Mouse (Mus musculus) CD4-positive, CD25-positive, alpha-beta regulatory T cell, adult 4 months (primary cell): ENCODE data around the gene Macc1. TPM values are rescaled to one million over a fixed set of nuclear protein-coding genes. Genes with fewer than 3 reads are reported as not detected.

Source experiments
- ATAC-seq: one replicate; pipeline ENCODE4 v1.8.0; 2017
- polyA plus RNA-seq, 2 experiments: library from polyadenylated mRNA; unstranded; fragments of 100-300 nt; shearing (Covaris generic); gene quantifications; one replicate each; pipeline ENCODE4 v1.2.1; 2017

The Macc1 gene
- polyA plus RNA-seq, 2 experiments from 2014 or later, result not detected

DNA sequence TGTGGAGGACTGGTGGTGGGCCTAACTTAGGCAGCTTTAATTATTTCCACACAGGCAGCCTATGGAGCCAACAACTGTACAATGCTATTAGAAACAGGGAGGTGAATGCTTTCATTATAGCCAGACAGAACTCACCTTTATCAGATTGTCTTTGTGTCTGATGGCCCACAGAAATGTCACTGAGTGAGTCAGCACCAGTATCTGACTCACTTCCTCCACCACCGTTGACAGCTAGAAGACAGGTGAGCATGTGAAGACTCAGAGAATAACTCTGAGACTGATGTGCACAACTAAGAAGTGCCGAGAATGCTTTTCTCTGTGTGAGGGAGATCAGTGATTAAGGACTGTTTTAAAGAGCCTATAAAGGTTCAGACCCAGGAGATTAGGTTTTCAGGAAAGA lies 73.9 kb downstream of the Macc1 start:
- ATAC-seq, result peak; percentile 91

DNA sequence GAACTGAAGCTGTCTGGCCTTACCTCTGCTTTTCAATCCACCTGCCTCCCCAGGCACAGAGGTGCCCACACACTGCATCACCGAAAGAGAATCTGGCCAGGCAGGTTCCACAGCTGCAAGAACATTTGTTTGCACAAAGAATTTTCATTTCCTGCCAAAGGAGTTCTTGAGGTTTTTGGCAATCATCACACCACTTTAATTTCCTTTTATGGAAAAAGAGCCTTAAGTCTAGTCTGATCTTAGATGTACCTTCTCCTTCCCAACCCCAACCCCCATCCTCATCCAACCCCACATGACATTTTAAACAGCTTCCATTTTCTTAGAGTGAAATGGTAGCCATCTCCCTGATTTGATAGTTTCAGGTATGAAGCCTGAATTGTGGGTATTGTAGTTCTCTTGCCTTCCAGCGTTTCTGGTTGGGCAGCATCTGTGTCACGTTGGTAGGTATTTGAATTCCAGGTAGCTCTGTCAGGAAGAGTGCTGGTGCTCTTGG lies 76.2 kb downstream of the Macc1 start:
- ATAC-seq, result no peak

DNA sequence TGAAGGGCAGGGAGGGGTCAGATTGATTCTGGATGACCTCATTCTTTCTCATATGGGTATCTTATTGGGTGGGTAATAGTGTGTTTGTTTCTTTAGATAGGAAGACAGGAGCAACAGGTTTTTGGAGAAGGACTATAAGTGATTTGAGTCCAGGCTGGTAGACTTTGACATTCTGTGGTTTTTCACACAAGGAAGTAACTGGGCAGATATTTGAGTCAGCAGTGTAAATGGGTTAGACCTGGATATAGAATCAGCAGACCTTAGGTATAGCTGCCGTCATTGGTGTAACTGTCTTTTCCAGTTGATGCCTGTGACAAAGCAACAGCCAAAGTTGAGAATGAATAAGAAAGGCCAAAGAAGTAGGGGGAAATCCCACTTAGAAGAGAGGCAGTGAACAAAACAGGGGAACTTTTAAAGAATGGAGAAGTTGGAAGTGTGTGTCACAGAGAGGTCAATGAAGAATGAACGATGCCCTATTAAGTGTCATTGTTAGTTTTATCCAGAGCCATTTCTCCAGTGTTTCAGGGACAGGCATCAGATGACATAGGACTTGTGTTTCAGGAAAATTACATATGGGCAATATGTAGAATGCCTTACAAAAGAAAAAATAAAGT lies 84.1 kb downstream of the Macc1 start:
- no peak for ATAC-seq

DNA sequence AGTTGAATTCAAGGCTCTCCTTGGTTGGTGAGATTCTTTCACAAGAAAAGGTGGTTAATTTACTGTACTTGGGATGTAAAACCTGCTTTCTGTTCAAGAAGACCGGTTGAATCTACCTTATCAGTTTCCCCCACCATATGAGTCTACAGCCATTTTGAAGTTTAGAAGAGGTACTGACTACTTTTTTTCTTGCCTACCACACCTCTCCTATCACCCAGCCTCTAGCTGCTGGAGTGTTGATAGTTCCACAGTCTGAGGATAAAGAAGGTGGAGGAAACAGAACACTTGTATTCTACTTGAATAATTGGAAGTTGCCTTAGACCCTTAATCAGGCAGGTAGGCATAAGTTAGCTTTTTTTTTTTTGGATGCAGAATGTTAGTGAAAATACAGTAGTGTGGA lies 88.2 kb downstream of the Macc1 start:
- no peak for ATAC-seq

DNA sequence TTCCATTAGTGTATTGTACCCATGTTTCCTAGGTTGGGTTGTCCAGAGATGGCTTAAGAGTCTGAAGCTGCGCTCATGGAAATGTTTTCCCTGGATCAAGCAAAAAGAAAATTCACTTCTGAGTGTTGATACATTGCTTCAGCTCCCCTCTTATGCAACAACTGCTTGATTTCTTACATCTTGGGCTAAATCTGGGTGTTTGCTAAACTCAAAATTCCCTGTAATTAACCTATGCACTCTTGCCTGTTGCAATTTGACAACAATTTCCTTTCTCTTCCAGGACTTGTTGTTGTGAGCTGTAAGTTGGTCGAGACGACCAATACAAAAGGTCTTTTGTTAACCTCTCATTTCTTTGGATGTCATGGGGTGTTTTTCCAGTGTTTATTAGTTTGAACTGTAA lies 88.7 kb downstream of the Macc1 start:
- no peak for ATAC-seq

DNA sequence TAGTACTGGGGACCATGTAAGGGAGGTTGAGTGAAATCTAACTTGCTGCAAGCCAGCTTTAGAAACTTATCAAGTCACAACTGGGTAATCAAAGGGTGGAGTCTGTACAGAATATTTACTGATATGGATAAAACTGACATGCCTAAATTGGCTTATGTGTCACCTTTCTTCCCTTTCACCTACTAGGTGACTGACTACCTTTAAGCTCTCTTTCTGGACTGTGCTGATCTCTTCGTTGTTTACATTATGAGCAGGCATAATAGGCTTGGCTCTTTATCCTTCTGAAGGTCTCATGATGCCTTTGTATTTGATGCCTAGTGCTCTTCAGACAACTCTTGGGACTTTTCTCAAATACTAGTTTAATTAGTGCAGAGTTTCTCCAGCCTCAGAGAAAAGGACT lies 90.7 kb downstream of the Macc1 start:
- no peak for ATAC-seq

DNA sequence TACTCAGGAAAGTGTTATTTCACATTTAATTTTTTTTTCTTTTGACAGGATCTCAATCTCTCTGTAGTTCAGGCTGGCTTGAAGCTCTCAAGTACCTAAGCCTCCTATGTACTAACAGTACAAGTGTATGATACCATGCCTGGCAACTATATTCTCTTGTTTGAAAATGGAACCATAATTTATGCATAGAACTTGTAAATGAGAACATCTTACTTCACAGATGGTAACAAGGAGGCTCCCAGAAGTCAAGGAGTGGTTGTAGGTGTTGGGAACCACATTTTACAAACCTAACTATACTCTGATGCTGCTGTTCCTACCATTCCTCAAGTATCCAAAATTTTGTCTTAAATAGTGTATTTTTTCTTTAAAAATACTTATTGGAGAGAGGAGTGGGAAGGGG lies 96.5 kb downstream of the Macc1 start:
- ATAC-seq, result no peak

DNA sequence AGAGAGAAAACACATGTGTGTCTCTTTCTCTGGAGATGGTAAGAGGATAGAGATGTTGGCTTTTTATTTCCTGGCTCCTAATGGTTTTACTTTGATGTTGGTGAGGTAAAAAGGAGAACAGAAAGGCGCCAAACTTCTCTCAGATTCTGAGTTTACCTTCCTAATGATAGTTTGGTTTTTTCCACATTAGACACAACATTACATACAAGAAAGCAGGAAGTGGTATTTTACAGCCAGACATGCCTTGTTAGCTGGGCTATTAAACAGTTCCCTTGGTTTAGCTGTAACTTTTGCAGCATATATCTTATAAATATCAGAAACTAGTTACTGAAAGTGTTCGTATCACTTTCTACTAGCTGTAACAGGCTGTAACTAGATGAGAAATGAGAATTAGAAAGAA lies 96.9 kb downstream of the Macc1 start:
- ATAC-seq, result no peak

DNA sequence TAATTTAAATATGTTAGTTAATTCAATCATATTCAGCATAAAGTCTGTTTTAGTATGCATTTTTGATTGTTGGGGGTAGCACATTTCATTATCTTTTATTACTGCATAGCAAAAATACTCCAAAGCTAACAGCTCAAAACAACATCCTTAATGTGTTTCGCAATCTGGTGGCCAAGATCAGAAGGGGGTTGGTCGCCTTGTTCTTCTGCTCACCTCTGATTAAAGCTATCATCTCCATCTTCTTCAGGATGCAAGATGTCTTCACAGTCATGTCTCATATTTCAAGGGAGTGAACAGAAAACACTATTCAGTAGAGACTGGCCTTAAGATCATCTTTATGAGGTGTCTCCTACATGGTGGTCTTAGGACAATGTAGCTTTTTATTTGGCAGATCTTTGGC lies 97.9 kb downstream of the Macc1 start:
- no peak for ATAC-seq

DNA sequence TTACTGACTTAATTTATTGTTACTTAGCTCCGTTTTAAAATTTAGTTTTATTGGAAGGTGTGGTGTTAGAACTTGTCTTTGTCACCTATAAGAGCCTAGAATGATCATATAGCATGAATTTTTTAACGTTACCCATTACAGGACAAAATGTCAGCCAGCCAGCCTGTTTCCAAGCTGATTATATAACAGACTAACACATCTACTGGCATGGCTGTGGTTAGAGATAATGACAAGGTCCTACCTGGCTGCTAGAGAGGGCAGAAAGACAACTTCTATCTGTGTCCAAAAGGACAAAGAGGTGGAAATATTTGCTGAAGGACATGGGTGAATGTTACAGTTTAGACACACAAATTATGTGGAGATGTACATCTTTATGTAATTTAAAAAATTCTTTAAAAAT lies 101.8 kb downstream of the Macc1 start:
- ATAC-seq, result no peak

DNA sequence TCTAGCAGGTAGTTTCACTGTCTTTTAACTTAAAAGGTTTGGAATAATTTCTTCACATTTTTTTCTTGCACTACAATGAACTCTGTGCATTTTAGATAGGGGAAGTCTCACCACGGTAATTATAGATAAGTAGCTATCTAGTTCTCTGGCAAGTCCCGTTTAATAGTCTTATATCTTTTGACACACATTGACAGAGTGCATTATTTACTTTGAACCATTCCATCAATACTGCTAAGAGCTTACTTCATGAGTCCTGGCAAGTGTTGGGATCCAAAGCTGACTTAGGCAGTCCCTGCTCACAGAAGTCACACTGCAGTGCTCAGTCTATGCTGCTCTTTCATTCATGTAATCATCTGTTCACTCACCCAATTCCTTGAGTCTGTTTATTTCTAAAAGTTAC lies 111.7 kb downstream of the Macc1 start:
- no peak for ATAC-seq

DNA sequence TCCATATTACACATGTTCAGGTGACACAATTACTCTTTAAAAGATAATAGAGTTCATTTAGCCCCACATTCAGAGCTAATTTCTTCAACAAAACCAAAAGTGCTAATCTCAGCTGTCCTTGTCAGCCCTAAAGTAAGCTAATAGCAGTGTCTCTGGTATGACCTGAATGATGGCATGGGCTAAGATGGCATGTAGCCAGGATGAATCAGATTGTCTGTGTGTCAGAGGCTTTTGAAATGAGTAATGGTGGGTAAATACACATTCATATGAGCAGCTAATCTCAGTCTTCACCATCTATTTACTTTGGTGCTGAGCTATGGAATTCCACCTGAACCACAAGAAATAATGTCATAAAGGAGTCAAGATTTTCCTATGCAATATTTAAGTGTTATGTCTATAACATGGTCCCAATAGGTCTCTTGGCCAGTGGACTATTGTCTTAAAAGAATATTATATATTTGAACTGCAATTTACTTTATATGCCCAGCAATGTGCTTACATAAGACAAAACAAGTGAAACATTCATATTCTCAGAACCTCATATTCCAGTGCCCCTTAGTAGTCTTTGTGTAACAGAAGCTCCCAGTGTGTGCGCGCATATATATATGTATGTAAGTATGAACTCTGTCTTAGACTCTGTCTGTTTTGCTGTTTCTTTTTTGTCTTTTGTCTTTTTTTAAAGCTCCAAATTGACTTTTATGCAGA lies 112.3 kb downstream of the Macc1 start:
- no peak for ATAC-seq

DNA sequence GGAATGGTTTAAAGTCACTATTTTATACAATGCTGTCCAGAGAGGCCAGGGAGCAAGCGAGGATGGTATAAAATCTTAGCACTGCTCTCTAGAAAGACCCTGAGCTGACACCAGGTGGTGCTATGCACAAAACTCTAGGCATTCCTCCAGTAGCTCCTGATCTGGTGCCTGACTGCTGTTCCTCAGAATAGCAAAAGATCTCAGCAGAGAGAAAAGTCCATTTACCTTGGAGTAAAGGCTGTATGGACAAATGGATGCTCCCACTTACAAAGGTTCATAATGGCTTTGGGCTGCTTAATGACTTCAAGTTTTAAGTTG lies 112.8 kb downstream of the Macc1 start:
- ATAC-seq, result no peak

DNA sequence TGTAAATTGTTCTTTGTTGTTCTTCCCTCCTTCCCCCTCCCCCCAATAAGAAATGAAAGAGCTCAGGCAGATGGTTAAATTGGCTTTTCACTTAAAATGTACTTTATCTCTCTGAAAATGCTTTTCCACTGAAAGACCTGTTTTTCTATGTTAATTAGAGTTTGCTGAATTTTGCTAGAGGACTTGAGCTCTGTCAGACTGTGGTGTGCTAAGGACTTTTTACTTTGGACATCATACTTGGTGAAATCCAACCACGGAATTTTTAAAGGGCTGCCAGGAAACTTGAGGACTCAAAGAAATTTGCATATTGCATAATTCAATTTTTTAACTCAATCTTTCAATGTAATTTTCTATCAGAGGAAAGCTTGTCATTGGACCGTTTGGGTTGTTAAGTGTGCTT lies 126.7 kb downstream of the Macc1 start:
- no peak for ATAC-seq

DNA sequence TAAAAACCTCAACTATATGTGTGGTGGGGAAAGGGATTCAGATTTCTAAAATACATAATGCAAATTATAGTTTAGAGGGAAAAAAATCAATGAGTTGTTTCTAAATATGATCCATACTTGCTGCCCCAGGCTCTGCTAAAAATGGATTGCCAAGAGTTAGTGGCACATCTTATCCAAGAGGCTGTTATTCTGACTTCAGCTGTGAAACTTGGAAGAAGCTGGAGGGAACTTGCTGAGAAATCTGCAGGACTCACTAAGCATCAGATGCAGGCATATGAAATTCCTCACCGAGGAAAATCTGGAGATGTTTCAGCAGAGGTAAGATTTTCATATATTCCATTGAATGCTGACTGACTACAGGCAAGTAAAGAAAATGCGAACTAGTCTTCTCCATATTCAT lies 136.0 kb downstream of the Macc1 start:
- ATAC-seq, result no peak

DNA sequence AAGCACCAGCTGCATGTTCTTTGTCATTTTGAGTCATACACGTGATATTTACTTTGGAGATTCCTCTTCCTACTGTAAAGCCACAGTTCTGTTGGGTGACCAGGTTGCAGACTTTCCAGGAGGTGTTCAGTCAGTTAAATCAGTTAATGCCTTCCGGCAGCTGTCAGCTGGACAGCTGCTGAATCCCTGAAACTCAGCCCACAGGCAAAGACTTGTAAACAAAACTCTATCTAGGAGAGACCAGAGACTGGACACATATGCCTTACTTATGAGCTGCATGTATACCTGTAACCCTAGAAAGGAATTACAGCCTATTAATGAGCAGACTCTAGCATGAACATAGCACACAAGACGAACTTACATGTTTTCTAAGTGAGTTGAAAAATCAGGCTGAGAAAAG lies 137.2 kb downstream of the Macc1 start:
- no peak for ATAC-seq

DNA sequence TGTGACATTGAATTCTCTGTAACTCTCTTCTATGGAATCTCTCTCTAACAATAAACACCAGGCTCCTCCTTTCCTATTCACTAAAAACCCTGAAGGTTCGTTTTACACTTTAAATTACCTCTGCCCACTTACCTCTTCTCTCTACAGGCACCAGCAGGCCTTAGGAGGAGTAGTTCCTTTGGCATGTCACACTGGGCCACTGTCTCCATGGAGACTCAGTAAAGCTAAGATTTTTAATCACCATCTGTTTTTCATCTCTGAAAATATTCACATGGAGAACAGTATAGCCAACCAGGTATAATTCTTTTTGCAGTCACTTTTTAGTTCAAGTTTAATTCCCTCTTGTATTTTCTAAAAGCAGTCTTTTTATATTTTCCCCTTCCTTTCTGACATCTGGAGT lies 140.0 kb downstream of the Macc1 start:
- no peak for ATAC-seq

DNA sequence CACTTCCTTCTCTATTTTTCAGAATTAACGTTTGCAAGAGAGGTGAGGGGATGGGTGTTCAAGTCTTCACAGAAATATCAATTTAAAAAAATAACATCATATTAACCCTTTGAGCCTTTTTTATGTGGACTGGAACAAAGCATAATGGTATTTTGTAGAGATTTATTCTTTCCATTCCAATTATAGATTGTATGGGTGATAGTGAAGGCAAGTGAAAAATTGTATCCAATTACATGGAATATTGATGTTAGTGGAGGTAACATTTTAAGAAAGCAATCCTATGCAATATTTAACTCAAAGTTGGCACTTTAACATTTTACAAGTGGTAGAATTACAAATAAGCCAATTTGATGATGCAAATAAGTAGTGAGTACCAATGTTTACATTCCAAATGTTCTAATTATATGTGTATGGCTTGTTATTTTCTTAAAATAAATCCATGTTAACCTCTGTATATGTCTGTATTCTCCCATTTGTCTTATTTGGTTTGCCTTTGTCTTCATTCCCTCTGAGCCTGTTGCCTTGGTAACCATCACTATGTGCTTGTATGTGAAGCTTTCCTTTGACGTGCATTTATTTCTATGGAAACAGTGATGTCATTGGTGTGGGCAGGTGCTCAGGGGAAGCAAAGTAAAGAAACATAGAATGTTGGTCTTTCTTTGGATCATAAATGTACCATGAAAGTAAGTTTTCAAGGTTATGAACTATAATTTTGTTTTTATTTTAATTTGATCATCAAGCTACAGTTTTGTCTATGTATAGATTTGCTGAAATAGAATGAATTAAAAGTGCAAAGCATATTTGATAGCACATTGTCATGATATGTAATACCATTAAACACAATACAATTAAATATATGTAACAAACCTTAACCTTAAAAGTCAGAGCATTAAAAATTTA lies 150.2 kb downstream of the Macc1 start:
- no peak for ATAC-seq

DNA sequence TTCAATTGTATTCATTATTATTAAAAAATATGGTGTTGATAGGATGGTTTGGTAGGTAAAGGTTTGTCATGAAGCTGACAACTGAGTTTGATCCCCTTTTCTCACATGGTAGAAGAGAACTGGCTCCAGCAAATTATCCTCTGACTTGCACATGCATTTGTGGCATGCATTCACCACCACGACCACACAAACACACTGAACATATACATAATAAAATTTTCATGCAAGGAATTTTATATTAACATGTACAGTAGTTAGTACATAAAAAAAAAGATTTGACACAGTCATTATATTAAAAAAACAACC lies 150.8 kb downstream of the Macc1 start:
- no peak for ATAC-seq

DNA sequence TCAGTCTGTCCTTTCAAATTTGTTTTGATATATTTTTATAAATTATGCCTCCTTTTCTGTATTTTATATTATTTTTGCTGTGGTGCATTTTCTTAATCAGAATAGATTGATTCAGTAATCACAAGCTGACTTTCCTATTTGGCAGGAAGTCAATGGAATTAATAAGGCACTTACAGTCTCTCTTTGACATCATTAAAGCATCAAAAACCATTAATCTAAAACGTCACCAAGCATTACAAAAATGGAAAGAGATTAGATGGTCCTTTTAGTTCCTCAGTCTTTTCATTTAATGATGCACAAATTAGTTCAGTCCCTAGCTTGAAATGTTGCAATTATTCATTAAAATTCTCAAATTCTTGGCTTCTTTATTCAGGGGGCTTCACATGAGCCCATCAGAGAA lies 153.6 kb downstream of the Macc1 start:
- no peak for ATAC-seq

DNA sequence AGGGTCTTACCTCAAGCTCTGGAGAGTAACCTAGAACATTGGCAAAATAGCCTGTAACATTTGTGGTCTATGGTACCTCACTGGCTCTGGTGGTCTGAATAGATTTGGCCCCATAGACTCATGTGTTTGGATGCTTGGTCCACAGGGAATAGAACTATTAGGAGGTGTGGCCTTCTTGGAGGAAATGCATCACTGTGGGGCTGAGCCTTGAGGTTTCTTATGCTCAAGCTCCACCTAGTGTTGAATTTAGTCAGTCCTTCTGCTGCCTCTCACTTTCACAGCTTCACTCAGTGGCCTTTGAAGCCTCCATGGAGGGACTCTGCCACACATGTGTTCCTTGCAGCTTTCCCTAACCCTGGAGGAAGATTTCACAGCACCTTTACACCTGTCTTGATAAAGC lies 156.2 kb downstream of the Macc1 start:
- ATAC-seq, result peak; percentile 83

DNA sequence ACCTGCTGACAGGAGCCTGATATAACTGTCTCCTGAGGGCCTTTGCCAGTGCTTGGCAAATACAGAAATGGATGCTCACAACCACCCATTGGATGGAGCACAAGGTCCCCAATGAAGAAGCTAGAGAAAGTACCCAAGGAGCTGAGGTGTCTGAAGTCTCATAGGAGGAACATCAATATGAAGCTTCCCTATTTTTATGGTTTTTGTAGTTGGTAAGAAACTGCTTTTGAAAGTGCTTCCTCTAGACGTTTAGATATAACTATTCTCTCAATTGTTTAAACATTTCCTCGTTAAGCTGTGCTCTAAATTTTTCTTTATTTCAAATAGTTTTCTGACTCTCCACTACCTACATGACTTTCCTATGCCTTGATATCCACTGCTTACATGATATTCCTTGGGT lies 169.2 kb downstream of the Macc1 start:
- ATAC-seq, result no peak

DNA sequence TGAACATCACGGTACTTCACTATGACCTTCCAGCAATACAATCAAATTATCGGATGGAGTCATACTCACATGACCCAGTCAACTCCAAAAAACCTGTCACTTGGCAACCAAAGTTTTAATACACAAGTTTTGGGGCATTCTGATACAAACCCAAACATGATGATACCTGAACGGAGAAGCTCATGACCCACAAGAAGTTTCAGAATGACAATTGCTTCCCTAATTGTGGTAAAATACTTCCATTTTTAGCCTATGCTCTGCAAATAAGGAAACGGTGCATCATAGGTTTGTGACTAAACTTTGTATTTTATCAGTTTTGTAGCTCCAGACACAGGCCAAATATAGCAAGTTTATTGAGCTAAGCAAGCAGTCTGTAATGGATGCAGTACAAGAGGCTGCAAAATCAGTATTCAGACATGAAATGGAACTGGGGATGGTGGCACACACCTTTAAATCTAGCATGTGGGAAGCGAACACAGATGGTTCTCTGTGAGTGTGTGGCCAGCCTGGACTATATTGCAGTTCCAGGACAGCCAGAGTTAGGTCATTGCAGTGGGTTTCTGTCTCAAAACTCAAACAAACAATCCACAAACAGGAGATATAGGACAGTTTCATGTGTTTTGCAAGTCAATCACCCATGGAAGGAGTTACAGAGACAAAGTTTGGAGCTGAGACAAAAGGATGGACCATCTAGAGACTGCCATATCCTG lies 170.0 kb downstream of the Macc1 start:
- ATAC-seq, result no peak
